Mouse (Mus musculus) stomach, postnatal 0 days (tissue): ENCODE measurements around the gene Bmp7.

Experiments used
- CTCF ChIP-seq: IDR thresholded peaks from 2 replicates; pipeline ENCODE4 v1.5.1; 2016; ENCODE audit warnings: antibody characterized with exemption, low read depth, mild to moderate bottlenecking, moderate library complexity
- EP300 ChIP-seq: optimal IDR thresholded peaks from 2 replicates; pipeline ENCODE3; 2016; ENCODE audit warnings: antibody characterized with exemption

DNA sequence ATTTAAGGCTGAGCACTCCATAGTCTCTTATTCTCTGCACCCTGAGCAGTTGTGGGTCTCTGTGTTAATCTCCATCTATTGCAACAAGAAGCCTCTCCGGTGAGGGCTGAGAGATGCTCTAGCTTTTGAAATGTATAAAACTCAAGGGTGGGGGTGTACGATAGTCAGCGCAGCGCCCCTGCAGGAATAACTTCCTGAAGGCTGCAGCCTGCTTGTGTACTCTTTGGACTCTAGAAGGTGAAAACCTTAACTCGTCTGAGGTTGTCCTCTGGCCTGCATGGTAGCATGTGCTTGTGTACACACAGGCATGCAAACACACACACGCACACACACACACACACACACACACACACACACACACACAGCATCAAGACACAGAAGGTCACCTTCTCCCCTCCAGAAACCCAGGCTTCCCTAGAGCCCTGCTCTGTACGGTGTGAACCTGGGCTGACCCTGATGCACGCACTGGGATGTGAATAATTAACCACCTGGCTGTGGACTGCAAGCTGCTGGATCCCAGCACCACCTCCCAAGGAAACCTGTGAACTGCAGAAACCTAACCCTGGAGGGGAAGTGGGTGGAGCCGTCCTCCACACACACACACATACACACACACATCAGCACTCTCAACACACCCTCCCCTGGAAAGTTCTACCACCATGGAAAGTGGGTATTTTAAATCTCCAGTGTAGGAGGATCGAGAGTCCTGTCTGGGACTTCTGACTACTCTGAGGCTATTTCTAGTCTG lies 39.0 kb downstream of the Bmp7 start:
- TF ChIP-seq CTCF (peak; percentile 20), EP300 (no peak)
